Mouse (Mus musculus) liver, embryonic 14.5 days (tissue): Measurements from ENCODE around the gene Slc1a2.

ENCODE experiments used
- CTCF ChIP-seq: IDR thresholded peaks from 2 replicates; pipeline ENCODE4 v1.5.1; 2016; ENCODE audit warnings: antibody characterized with exemption, low read depth, control low read depth
- EP300 ChIP-seq: IDR thresholded peaks from 2 replicates; pipeline ENCODE4 v1.6.1; 2016; ENCODE audit warnings: antibody characterized with exemption, low read depth

- TF ChIP-seq CTCF = no peak
- TF ChIP-seq EP300 = no peak
Measured at GRCm38 (mm10) chr2:102620744-102621429, 37.6 kb upstream of the Slc1a2 start.
